Mouse (Mus musculus) G1E (cell line): ENCODE results near the gene 3110040M04Rik. TPM values are rescaled to one million over a fixed set of nuclear protein-coding genes. Genes with fewer than 3 reads are reported as not detected.

Experiments
- ATAC-seq: 2 replicates; pipeline ENCODE4 v1.8.0; 2016; ENCODE audit warnings: mild to moderate bottlenecking; ENCODE audit not compliant: insufficient number of reproducible peaks, poor library complexity, low FRiP score, severe bottlenecking; ENCODE audit errors: extremely low read depth
- DNase-seq: peaks from one replicate; pipeline ENCODE4 v3.0.0; 2012; ENCODE audit warnings: low spot score
- H3K27me3 ChIP-seq: 2 replicates; pipeline ENCODE4 v1.6.1; 2012; ENCODE audit warnings: mild to moderate bottlenecking, low read length, inconsistent platforms; ENCODE audit not compliant: insufficient read depth
- H3K36me3 ChIP-seq: replicated peaks from 2 replicates; pipeline ENCODE3; 2012; ENCODE audit warnings: mild to moderate bottlenecking, inconsistent platforms
- H3K4me1 ChIP-seq: 2 replicates; pipeline ENCODE4 v1.6.1; 2012; ENCODE audit warnings: low read depth, low read length, inconsistent platforms, mixed read lengths; ENCODE audit not compliant: insufficient read depth
- H3K4me3 ChIP-seq: 2 replicates; pipeline ENCODE4 v1.5.1; 2012; ENCODE audit warnings: low read depth, mild to moderate bottlenecking, inconsistent platforms, low read length, moderate library complexity, mixed read lengths
- H3K9me3 ChIP-seq: replicated peaks from 2 replicates; pipeline ENCODE4 v1.6.1; 2012; ENCODE audit warnings: inconsistent platforms
- CTCF ChIP-seq: IDR thresholded peaks from 2 replicates; pipeline ENCODE4 v1.5.1; 2012; ENCODE audit warnings: low read depth, low read length, inconsistent platforms, mixed read lengths
- GATA1 ChIP-seq: IDR thresholded peaks from 2 replicates; pipeline ENCODE4 v1.6.1; 2012; ENCODE audit warnings: borderline replicate concordance, low read length, inconsistent platforms, mixed read lengths
- GATA2 ChIP-seq: IDR thresholded peaks from 2 replicates; pipeline ENCODE4 v1.6.1; 2012; ENCODE audit warnings: low read depth, low read length, inconsistent platforms, borderline replicate concordance
- POLR2AphosphoS5 ChIP-seq: IDR thresholded peaks from 2 replicates; pipeline ENCODE4 v1.6.1; 2012; ENCODE audit warnings: low read depth, low read length, inconsistent platforms; ENCODE audit not compliant: insufficient replicate concordance
- TAL1 ChIP-seq: conservative IDR thresholded peaks from 2 replicates; pipeline ENCODE4 v1.6.1; 2012; ENCODE audit warnings: low read depth, low read length, inconsistent platforms, mixed read lengths
- polyA plus RNA-seq: library from polyadenylated mRNA; stranded (reverse); fragments of >175 nt; gene quantifications from 2 replicates; pipeline ENCODE4 v1.2.3, GENCODE M21; 2012
- total RNA-seq, 2 experiments: library from RNA; stranded (forward) in 1 of 2; stranded (reverse) in 1 of 2; fragments of 200-1000 nt in 1 of 2; fragments of >200 nt in 1 of 2; fragmentation: Nextera tagmentation in 1 of 2; gene quantifications; 2 replicates each; pipeline ENCODE4 v1.2.3; 2014 to 2017

Gene 3110040M04Rik
- total and polyA plus RNA-seq, 3 experiments: 3.7 to 13.5 (median 5.3) TPM

- Histone ChIP-seq H3K36me3 (no peaks in the 10 kb centered on the region), H3K27me3 (peaks cover 15% of the 10 kb centered on the region), H3K9me3 (no peaks in the 10 kb centered on the region), H3K4me3 (no peak overlapping the region), H3K4me1 (peaks cover 5% of the 10 kb centered on the region; the same call in 1 of the 2 replicates)
- no peak for DNase-seq
- ATAC-seq: no peak
- TF ChIP-seq GATA2: no peak
- TF ChIP-seq GATA1: no peak
- TF ChIP-seq CTCF: no peak
- no peak for TF ChIP-seq TAL1
- TF ChIP-seq POLR2AphosphoS5: no peak
Measured at GRCm38 (mm10) chr1:151236141-151236930, 32.4 kb downstream of the 3110040M04Rik start.

GRCm38 (mm10) chr1:151237780-151238179 is 33.9 kb downstream of the 3110040M04Rik start:
- no peak for ATAC-seq
- Histone ChIP-seq H3K4me3 (no peak overlapping the region), H3K9me3 (no peaks in the 10 kb centered on the region), H3K27me3 (peaks cover 9% of the 10 kb centered on the region), H3K4me1 (peaks cover 5% of the 10 kb centered on the region; the same call in 1 of the 2 replicates), H3K36me3 (no peaks in the 10 kb centered on the region)
- no peak for DNase-seq
- TF ChIP-seq POLR2AphosphoS5 (no peak), GATA2 (no peak), CTCF (no peak), GATA1 (no peak)

- H3K27me3 ChIP-seq: peaks cover 5% of the 10 kb centered on the region; the same call in 1 of the 2 replicates
- no peaks in the 10 kb centered on the region for H3K9me3 ChIP-seq
- ATAC-seq: no peak
- H3K4me3 ChIP-seq: no peak overlapping the region
- peaks cover 17% of the 10 kb centered on the region for H3K4me1 ChIP-seq
- H3K36me3 ChIP-seq: no peaks in the 10 kb centered on the region
- no peak for DNase-seq
- TF ChIP-seq GATA2: no peak
- no peak for TF ChIP-seq CTCF
- TF ChIP-seq TAL1: no peak
- no peak for TF ChIP-seq POLR2AphosphoS5
- no peak for TF ChIP-seq GATA1
Measured at GRCm38 (mm10) chr1:151243332-151243731, 39.4 kb downstream of the 3110040M04Rik start.

GRCm38 (mm10) chr1:151244013-151244412 is 40.1 kb downstream of the 3110040M04Rik start:
- peaks cover 20% of the 10 kb centered on the region for H3K4me1 ChIP-seq

GRCm38 (mm10) chr1:151244761-151245160 is 40.8 kb downstream of the 3110040M04Rik start:
- H3K27me3 ChIP-seq: peaks cover 5% of the 10 kb centered on the region; the same call in 1 of the 2 replicates
- DNase-seq (no peak), ATAC-seq (no peak)
- peaks cover 20% of the 10 kb centered on the region for H3K4me1 ChIP-seq
- no peak overlapping the region for H3K4me3 ChIP-seq
- no peak for TF ChIP-seq GATA1
- no peak for TF ChIP-seq GATA2
- TF ChIP-seq POLR2AphosphoS5: no peak
- TF ChIP-seq TAL1: no peak
- no peak for TF ChIP-seq CTCF
- H3K9me3 ChIP-seq: no peaks in the 10 kb centered on the region
- H3K36me3 ChIP-seq: no peaks in the 10 kb centered on the region

More at GRCm38 (mm10) chr1:151244013-151244412, 40.1 kb downstream of the 3110040M04Rik start:
- no peak for DNase-seq
- H3K4me3 ChIP-seq: no peak overlapping the region
- ATAC-seq: no peak
- no peaks in the 10 kb centered on the region for H3K36me3 ChIP-seq
- no peak for TF ChIP-seq TAL1
- no peak for TF ChIP-seq CTCF
- no peak for TF ChIP-seq GATA2
- TF ChIP-seq POLR2AphosphoS5: no peak
- no peak for TF ChIP-seq GATA1
- H3K9me3 ChIP-seq: no peaks in the 10 kb centered on the region
- peaks cover 5% of the 10 kb centered on the region; the same call in 1 of the 2 replicates for H3K27me3 ChIP-seq

GRCm38 (mm10) chr1:151245165-151245564 is 41.2 kb downstream of the 3110040M04Rik start:
- Histone ChIP-seq H3K27me3 (peaks cover 5% of the 10 kb centered on the region; the same call in 1 of the 2 replicates), H3K4me3 (no peak overlapping the region), H3K9me3 (no peaks in the 10 kb centered on the region), H3K4me1 (peaks cover 20% of the 10 kb centered on the region), H3K36me3 (no peaks in the 10 kb centered on the region)
- TF ChIP-seq TAL1: no peak
- TF ChIP-seq POLR2AphosphoS5: no peak
- TF ChIP-seq GATA2: no peak
- TF ChIP-seq GATA1: no peak
- TF ChIP-seq CTCF: no peak
- no peak for ATAC-seq
- DNase-seq: no peak
